Mouse (Mus musculus) small intestine, adult 2 months (tissue): Measurements from ENCODE around the gene Slc38a10.

Experiments used
- CTCF ChIP-seq: fragments of 200-500 bp; IDR thresholded peaks from 2 replicates; pipeline ENCODE4 v1.5.1; 2012; ENCODE audit warnings: low read depth, mild to moderate bottlenecking, control low read depth, inconsistent platforms, low read length, moderate library complexity, mixed read lengths; ENCODE audit not compliant: insufficient replicate concordance, insufficient read length; ENCODE audit errors: extremely low read depth
- POLR2A ChIP-seq: fragments of 200-500 bp; IDR thresholded peaks from 2 replicates; pipeline ENCODE4 v1.6.1; 2012; ENCODE audit warnings: low read depth, mild to moderate bottlenecking, control low read depth, inconsistent platforms, low read length, moderate library complexity

GRCm38 (mm10) chr11:120064006-120064667, 87.0 kb downstream of the Slc38a10 start:
- TF ChIP-seq CTCF (no peak), POLR2A (no peak)
